Mouse (Mus musculus): Measurements from ENCODE around the gene 4930467E23Rik. TPM values are rescaled to one million over a fixed set of nuclear protein-coding genes. Genes with fewer than 3 reads are reported as not detected.
A peak's percentile ranks its signal among the peaks of the same experiment; 100 is the strongest.
"Not testable (repeated sequence)": the region's sequence is repeated elsewhere in the genome, so short reads cannot be mapped to it uniquely, and the experiment has no call there.

4930467E23Rik gene
- not detected in 2 replicates for polyA plus RNA-seq (2015; fragmentation: Nextera tagmentation; extraction: Ambion mirVana)

DNA sequence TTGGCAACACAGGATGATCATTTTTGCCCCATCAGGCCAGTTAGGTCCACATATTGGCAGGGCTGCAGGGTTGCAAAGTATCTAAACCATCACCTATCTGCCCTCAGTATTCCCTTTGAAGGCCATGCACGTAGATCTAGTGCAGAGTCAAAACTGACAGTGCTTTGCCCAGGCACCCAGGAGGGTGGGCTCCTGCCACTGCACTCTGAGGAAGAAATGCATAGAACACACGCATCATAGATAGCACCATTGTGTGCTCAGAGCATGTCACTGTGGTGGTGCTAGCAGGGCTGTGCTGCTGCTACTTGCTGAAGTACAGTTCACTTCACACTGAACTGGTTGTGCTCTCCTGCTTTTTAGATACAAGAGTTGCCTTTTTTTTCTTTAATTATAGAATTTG lies at the start of gene 4930467E23Rik:
TSS of gene 4930467E23Rik (plus strand) at position 301 of the 400 bp plus-strand sequence.
- not testable (repeated sequence) for H3K9ac ChIP-seq (replicated peaks); H3K9me3 ChIP-seq; H3K4me3 ChIP-seq (replicated peaks); H3K36me3 ChIP-seq; H3K4me1 ChIP-seq (replicated peaks); H3K27ac ChIP-seq; H3K4me2 ChIP-seq (replicated peaks); ATAC-seq; H3K27me3 ChIP-seq
- WGBS: no CpG with 5 or more reads among the region's 2 CpGs

DNA sequence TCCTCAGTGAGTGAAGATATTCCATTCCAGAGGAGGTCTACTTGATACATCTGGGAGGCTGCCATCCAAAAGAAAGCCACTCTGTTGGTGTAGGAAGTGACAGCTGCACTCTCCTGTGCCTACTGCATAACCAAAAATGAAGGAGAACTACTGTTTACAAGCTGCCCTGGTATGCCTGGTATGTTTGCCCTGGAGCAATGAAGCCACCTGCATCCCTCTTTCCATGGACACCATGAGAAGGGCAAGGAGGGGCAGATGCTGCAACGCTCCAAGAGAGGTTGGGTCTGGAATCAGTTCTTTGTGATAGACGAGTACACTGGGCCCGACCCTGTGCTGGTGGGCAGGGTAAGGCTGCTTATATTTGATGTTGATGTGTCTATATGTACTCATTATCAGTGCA lies 47.1 kb upstream of the 4930467E23Rik start:
- H3K4me1 ChIP-seq (replicated peaks); H3K36me3 ChIP-seq; H3K9ac ChIP-seq (replicated peaks); H3K9me3 ChIP-seq; ATAC-seq; H3K27me3 ChIP-seq; H3K4me2 ChIP-seq (replicated peaks); H3K4me3 ChIP-seq (replicated peaks); H3K27ac ChIP-seq: not testable (repeated sequence)
- WGBS: 74% methylated on average over 2 of the region's 3 CpGs

DNA sequence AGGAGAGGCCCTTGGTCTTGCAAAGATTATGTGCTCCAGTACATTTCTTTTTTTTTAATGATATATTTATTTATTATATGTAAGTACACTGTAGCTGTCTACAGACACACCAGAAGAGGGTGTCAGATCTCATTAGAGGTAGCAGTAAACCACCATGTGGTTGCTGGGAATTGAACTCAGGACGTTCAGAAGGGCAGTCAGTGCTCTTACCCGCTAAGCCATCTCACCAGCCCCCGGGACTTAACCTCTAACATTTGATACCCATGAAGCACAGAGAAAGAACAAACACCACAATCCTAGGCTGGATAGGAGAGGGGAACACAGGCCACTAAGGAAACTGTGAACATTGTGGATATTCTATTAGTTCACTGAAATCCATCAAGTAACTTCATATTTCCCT lies 43.9 kb upstream of the 4930467E23Rik start:
- 79% methylated on average over 3 of the region's 3 CpGs for WGBS

DNA sequence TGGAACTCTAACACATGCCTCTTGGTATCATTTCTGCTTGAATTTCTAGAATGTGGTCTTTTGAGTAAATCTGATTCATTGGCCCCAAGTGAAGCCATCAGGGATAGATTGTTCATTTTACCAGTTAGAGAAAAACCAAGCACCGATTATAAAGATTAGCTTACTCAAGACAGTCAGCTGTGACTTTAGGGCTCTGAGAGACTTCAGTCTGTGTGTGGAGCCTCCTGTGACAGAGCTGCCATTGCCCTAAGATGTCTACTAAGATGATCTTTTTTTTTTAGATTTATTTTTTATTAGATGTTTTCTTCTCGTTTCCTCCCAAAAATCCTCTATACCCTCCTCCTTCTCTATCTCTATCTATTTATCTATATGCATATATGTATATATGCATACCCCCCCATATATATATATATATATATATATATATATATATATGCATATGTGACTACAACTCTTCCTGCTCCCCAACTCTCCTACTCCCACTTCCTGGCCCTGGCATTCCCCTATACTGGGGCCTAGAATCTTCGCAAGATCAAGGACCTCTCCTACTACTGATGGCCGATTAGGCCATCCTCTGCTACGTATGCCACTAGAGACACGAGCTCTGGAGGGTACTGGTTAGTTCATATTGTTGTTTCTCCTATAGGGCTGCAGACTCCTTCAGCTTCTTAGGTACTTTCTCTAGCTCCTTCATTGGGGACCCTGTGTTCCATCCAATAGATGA lies 40.4 kb upstream of the 4930467E23Rik start:
- WGBS: 84% methylated on average over 6 of the region's 6 CpGs
- not testable (repeated sequence) for H3K27me3 ChIP-seq; H3K27ac ChIP-seq; ATAC-seq; H3K4me2 ChIP-seq (replicated peaks); H3K9ac ChIP-seq (replicated peaks); H3K9me3 ChIP-seq; H3K4me3 ChIP-seq (replicated peaks); H3K36me3 ChIP-seq; H3K4me1 ChIP-seq (replicated peaks)

More for the DNA sequence above, 43.9 kb upstream of the 4930467E23Rik start:
- not testable (repeated sequence) for H3K36me3 ChIP-seq; H3K9me3 ChIP-seq; H3K27me3 ChIP-seq; ATAC-seq; H3K4me2 ChIP-seq (replicated peaks); H3K9ac ChIP-seq (replicated peaks); H3K4me3 ChIP-seq (replicated peaks); H3K4me1 ChIP-seq (replicated peaks); H3K27ac ChIP-seq

DNA sequence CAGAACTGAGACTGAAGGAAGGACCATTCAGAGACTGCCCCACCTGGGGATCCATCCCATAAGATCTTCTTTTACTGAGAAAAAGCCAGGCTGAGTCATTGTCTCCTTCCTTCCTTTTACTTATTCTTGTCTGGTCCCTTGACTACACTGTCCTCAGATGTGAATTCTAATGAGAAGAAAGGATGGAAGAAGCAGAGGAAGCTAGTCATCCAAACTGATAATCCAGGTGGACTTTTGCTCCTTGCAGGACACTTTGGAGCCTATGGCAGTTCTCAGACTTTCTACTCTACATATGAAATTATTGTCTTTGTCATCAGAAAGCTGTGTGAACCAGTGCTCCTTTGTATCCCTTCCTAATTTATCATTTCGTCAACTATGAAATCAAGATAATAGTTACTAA lies 39.6 kb upstream of the 4930467E23Rik start:
- not testable (repeated sequence) for H3K36me3 ChIP-seq; H3K4me2 ChIP-seq (replicated peaks); H3K27ac ChIP-seq; H3K4me1 ChIP-seq (replicated peaks); H3K9me3 ChIP-seq; ATAC-seq; H3K9ac ChIP-seq (replicated peaks); H3K27me3 ChIP-seq; H3K4me3 ChIP-seq (replicated peaks)
- WGBS: 93% methylated on average over 1 of the region's 1 CpGs

DNA sequence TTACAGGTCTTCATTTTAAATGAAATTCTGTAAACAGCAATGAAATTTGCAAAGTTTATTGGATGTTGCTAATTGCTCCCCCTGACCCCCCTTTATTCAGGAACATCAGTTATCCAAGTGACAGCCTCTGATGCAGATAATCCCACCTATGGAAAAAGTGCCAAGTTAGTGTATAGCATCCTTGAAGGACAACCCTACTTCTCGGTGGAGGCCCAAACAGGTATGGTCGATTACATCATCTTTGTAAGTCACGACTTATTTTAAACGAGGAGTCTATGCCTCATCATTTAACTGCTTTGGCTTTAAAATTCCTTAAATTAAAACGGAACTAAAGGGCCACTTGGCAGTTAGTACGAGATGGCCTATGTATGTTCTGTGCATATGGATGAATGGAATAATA lies 38.0 kb upstream of the 4930467E23Rik start:
- not testable (repeated sequence) for H3K9ac ChIP-seq (replicated peaks); H3K4me1 ChIP-seq (replicated peaks); H3K9me3 ChIP-seq; H3K27me3 ChIP-seq; H3K36me3 ChIP-seq; H3K4me2 ChIP-seq (replicated peaks); H3K27ac ChIP-seq; H3K4me3 ChIP-seq (replicated peaks); ATAC-seq
- WGBS: 90% methylated on average over 6 of the region's 6 CpGs

DNA sequence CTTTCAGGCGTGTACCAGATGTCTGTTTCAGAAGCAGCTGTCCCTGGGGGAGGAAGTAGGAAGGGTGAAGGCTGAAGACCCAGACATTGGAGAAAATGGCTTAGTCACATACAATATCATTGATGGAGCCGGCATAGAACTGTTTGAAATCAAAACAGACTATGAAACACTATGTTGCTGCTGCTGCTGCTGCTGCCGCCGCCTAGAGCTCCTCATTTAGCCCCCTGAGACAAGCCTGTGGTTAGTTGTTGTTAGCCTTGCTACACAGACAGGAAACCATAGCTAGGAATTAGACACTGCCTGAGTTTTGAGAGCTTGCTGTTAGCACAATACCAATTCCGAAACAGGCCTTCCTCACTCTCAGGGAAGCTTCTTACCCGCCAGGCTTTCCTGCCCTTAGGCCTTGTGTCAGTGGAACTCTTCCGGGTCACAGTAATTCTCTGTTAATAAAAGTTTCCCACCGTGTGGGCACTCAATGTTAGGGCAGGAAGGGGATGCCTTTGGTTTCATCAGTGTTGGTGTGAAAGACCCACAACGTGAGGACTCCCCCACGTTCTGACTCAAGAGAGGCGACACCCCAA lies 31.8 kb upstream of the 4930467E23Rik start:
- not testable (repeated sequence) for H3K9me3 ChIP-seq; H3K36me3 ChIP-seq; ATAC-seq; H3K27me3 ChIP-seq; H3K4me1 ChIP-seq (replicated peaks); H3K9ac ChIP-seq (replicated peaks); H3K4me2 ChIP-seq (replicated peaks); H3K4me3 ChIP-seq (replicated peaks); H3K27ac ChIP-seq
- WGBS: 84% methylated on average over 11 of the region's 11 CpGs

DNA sequence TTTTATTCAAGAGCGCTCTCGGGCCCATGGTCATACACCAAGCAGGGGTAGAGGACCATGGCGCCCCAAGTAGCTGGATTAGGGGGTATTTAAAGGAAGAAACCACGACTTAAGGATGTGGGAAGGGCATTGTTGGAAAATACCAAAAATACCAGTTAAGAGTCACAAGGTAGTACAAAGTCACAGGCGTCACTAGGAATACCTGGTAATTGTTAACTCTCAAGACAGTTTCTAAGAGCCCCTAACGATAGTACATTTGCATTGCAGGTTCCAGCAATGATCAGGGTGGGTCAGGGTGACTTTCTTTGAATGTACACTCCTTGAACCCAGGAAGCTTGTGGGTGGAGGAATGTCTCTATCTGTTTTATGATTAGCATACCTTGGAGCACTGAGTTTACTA lies 31.3 kb upstream of the 4930467E23Rik start:
- H3K27me3 ChIP-seq; H3K9ac ChIP-seq (replicated peaks); H3K4me2 ChIP-seq (replicated peaks); H3K27ac ChIP-seq; H3K36me3 ChIP-seq; ATAC-seq; H3K4me1 ChIP-seq (replicated peaks); H3K4me3 ChIP-seq (replicated peaks): not testable (repeated sequence)
- peaks cover 13% of the 10 kb centered on the region for H3K9me3 ChIP-seq
- WGBS: 79% methylated on average over 6 of the region's 6 CpGs

DNA sequence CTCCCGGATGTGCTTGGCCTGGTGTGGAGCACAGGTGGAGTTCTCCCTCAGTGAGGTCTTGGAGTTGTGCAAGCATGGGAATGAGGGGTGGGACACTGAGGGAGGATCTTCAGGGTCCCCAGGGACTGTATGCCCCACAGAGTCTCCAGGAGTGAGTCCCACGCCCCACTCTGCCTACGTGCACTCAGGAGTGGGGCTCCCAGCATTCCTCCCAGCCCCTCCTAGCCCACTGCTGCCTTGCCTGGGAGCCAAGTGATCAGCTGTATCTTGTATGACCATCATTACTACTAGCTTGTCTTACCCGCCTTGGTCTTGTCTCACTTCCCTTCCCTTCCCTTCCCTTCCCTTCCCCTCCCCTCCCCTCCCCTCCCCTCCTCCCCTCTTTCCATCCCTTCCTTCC lies 30.7 kb upstream of the 4930467E23Rik start:
- not testable (repeated sequence) for ATAC-seq; H3K36me3 ChIP-seq; H3K4me3 ChIP-seq (replicated peaks); H3K4me1 ChIP-seq (replicated peaks); H3K9ac ChIP-seq (replicated peaks); H3K4me2 ChIP-seq (replicated peaks); H3K27ac ChIP-seq; H3K27me3 ChIP-seq
- WGBS: 83% methylated on average over 4 of the region's 4 CpGs
- peaks cover 16% of the 10 kb centered on the region for H3K9me3 ChIP-seq

DNA sequence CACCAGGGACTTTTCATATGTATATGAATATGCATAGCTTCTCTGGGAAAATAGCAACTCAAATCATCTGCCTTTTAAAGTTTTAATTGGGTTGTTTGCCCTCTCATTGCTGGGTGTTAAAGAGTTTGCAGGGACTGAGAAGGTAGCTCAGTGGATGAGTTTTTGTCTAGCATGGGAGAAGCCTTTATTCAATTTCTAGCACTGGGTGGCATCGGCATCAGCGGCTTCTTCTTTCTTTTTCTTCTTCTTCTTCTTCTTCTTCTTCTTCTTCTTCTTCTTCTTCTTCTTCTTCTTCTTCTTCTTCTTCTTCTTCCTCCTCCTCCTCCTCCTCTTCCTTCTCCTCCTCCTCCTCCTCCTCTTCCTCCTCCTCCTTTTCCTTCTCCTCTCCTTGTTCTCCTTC lies 28.1 kb upstream of the 4930467E23Rik start:
- not testable (repeated sequence) for H3K36me3 ChIP-seq; H3K4me2 ChIP-seq (replicated peaks); H3K4me3 ChIP-seq (replicated peaks); H3K4me1 ChIP-seq (replicated peaks); ATAC-seq; H3K27me3 ChIP-seq; H3K27ac ChIP-seq; H3K9ac ChIP-seq (replicated peaks)
- peaks cover 16% of the 10 kb centered on the region for H3K9me3 ChIP-seq
- 92% methylated on average over 2 of the region's 2 CpGs for WGBS

DNA sequence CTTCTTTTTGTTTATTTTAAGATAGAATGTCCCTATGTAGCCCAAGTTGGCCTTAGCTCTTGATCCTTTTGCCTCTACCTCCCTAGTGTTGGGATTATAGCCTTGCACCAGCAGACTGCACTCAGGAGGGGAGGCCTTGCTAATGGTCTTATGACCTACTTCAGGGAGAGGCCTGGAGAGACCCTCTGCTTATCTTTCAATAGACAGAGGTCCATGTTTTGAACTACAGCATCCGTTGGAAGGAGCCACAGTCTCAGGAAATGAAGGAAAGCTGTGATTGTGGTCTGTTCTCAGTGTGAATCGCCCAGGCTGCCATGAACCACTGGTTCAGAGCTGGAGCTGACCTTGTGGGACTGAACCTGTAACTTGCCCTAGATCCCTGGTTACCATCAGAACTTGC lies 27.1 kb upstream of the 4930467E23Rik start:
- not testable (repeated sequence) for H3K4me1 ChIP-seq (replicated peaks); H3K4me2 ChIP-seq (replicated peaks); H3K36me3 ChIP-seq; H3K27me3 ChIP-seq; H3K9ac ChIP-seq (replicated peaks); H3K27ac ChIP-seq; H3K4me3 ChIP-seq (replicated peaks); ATAC-seq
- H3K9me3 ChIP-seq: peaks cover 17% of the 10 kb centered on the region
- 77% methylated on average over 2 of the region's 2 CpGs for WGBS

DNA sequence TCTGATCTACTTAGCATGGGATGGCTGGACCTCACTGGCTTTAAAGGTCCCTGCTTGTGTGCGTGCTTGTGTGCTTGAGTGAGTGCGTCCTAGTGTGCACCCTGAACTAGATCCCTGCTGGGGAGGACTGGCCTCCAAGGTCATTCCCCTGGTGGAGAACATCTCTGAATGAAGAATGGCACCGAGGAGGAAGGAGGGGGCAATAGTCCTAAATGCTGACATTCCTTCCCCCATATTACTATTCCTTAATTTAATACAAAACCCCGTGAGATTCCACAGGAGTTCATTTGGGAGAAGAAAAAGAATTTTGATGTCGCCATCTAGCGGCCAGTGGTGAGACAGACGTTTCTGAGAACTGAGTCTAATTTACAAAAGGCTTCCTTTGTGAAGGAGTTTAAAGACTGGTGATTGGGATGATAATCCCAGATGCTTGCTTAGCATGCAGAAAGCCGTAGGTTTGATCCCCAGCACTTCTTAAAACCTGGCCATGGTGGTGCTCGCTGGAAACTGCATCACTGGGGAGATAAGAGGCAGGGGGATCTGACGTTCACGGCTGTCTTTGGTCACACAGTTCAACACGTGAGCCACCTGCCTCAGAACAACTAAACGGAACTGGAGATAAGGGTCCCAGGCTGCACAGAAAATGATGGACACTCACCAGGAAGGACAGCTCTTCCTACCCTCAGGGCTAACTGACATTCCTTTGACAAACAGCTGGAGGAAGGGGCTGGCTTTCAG lies 26.2 kb upstream of the 4930467E23Rik start:
- 43% methylated on average over 13 of the region's 13 CpGs for WGBS
- H3K4me2 ChIP-seq (replicated peaks); H3K27me3 ChIP-seq; H3K4me3 ChIP-seq (replicated peaks); H3K36me3 ChIP-seq; H3K27ac ChIP-seq; H3K9ac ChIP-seq (replicated peaks); H3K4me1 ChIP-seq (replicated peaks): not testable (repeated sequence)
- peak; percentile 96 for ATAC-seq
- peaks cover 14% of the 10 kb centered on the region for H3K9me3 ChIP-seq

Measured in midbrain, embryonic 13.5 days (tissue).